ENCODE assay signal across 7 mouse cellular contexts in the genomic region with DNA sequence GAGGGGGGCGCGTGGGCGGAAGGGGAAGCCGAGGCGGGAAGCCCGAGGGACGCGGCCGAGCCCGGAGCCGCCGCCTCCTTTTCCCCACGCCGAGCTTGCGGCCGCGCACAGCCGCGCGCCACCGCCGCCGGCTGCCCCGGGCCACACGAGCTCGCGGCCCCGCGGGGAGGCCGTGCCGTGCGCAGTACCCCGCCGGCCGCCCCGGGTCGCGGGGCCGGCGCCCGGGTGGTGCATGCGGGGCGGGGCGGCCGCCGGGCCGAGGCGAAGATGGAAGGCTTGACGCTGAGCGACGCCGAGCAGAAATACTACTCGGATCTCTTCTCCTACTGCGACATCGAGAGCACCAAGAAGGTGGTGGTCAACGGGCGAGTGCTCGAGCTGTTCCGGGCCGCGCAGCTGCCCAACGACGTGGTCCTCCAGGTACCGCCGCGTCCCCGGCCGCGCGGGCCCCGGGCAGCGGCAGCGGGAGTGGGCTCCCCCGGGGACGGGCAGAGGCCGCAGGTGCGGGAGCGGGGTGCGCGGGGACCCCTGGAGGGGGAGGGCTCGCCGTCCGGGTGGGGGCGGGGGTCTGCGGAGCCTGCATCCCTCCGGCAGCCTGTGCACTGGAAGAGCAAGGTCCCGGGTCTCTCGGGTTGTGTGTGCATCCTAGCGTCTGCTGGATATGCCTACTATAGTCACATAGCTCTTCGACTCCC. TPM values are rescaled to one million over a fixed set of nuclear protein-coding genes. Genes with fewer than 3 reads are reported as not detected.
A peak's percentile ranks its signal among the peaks of the same experiment; 100 is the strongest.
DNase-seq lines count a peak whose midpoint lies in the region; ATAC-seq and TF ChIP-seq lines count a peak whose summit lies in the region.

TSS of gene Reps1 (plus strand) at position 166 of the 695 bp plus-strand sequence.

- H3K9me3 ChIP-seq in ES-E14 (ENCODE audit: control insufficient read depth, insufficient read depth, low read depth, low read length) = no peaks in the 10 kb centered on the region
- no peaks in the 10 kb centered on the region for H3K9me3 ChIP-seq in liver, embryonic 14.5 days (ENCODE audit: control insufficient read depth, low read length)

- no peaks in the 10 kb centered on the region for H3K36me3 ChIP-seq in ES-E14 (ENCODE audit: control insufficient read depth, insufficient read depth, low read length, poor library complexity, severe bottlenecking)
- H3K36me3 ChIP-seq in liver, embryonic 14.5 days (replicated peaks; ENCODE audit: control insufficient read depth, insufficient read depth, low read depth) = no peaks in the 10 kb centered on the region

- peak within 1 kb of the TSS; percentile 97 for H3K9ac ChIP-seq in ES-E14 (ENCODE audit: insufficient read depth, low read depth, low read length, poor library complexity, severe bottlenecking)
- peak within 1 kb of the TSS; percentile 78 for H3K9ac ChIP-seq in liver, embryonic 14.5 days (replicated peaks)

- peaks cover 0 to 3% of the 10 kb centered on the region in 2 experiments; a peak in 2 of 4 replicates for H3K4me1 ChIP-seq in ES-E14 (ENCODE audit: control insufficient read depth in 2 of 2, insufficient read depth in 2 of 2, low read length in 2 of 2, poor library complexity in 1 of 2)
- peaks cover 9 to 11% of the 10 kb centered on the region in 2 experiments for H3K4me1 ChIP-seq in liver, embryonic 14.5 days (replicated peaks; ENCODE audit: control insufficient read depth in 2 of 2, insufficient read depth in 2 of 2, low read length in 1 of 2)
- H3K4me1 ChIP-seq in olfactory bulb, adult 2 months (ENCODE audit: control insufficient read depth, insufficient read depth, low read length) = peaks cover 7% of the 10 kb centered on the region

- H3K27ac ChIP-seq in ES-E14 (ENCODE audit: insufficient read depth, low read depth, low read length, poor library complexity, severe bottlenecking) = peak within 1 kb of the TSS; percentile 44; the same call in 1 of the 2 replicates
- H3K27ac ChIP-seq in liver, embryonic 14.5 days = no peak within 1 kb of the TSS
- 0 out of 2 replicates have a peak within 1 kb of the TSS, but pooled peaks have one; percentile 24 for H3K27ac ChIP-seq in olfactory bulb, adult 2 months (ENCODE audit: insufficient read depth, low read depth, low read length)

- in situ Hi-C loops in ES-E14 (cut with MboI; ENCODE audit: low sequenced_read_pairs in 2 of 2, unreplicated experiment in 2 of 2) = no loop called here

- no peak for TF ChIP-seq CTCF in liver, embryonic 14.5 days (IDR thresholded peaks at IDR 0.05; ENCODE audit: low read depth)
- TF ChIP-seq CTCF in olfactory bulb, adult 2 months (IDR thresholded peaks at IDR 0.05; ENCODE audit: insufficient read depth, low read depth, low read length) = no peak

- peak; percentile 43 for ATAC-seq in CD4-positive, CD25-positive, alpha-beta regulatory T cell, adult 4 months
- 0 out of 2 replicates have a peak, but pooled peaks have one; percentile 20 for ATAC-seq in common myeloid progenitor, adult 5-6 weeks (replicated peaks; ENCODE audit: low read depth, poor library complexity, severe bottlenecking)
- peak; percentile 78 for ATAC-seq in liver, embryonic 14.5 days (ENCODE audit: insufficient read depth)

- no peak; the same call in 1 of the 2 replicates for TF ChIP-seq POLR2A in olfactory bulb, adult 2 months (IDR thresholded peaks at IDR 0.05; ENCODE audit: insufficient read depth, low read depth, low read length)

- WGBS in liver, embryonic 14.5 days (ENCODE audit: insufficient replicate concordance) = under 1% methylated on average over 70 of the region's 90 CpGs
- WGBS in olfactory bulb, adult 2 months = under 1% methylated on average over 88 of the region's 90 CpGs

- DNase-seq in ES-E14 (ENCODE audit: low read depth, low spot score) = no peak
- DNase-seq in gastrocnemius, adult 8-10 months (ENCODE audit: low spot score in 2 of 2) = no peak
- peak; percentile 54 for DNase-seq in induced T-regulatory cell, adult 2 months (ENCODE audit: low read depth)
- DNase-seq in liver, embryonic 14.5 days (ENCODE audit: low read depth in 3 of 3, low spot score in 3 of 3) = no peak

- no peak for TF ChIP-seq EP300 in liver, embryonic 14.5 days (IDR thresholded peaks at IDR 0.05; ENCODE audit: low read depth)

- peak within 1 kb of the TSS; percentile 78 to 99 for H3K4me3 ChIP-seq in ES-E14 (ENCODE audit: insufficient read depth in 1 of 2, low read depth in 1 of 2, low read length in 2 of 2, poor library complexity in 1 of 2, severe bottlenecking in 1 of 2)
- H3K4me3 ChIP-seq in liver, embryonic 14.5 days (ENCODE audit: insufficient read depth in 1 of 2, low read depth in 2 of 2, low read length in 2 of 2) = peak within 1 kb of the TSS; percentile 79 to 82
- H3K4me3 ChIP-seq in olfactory bulb, adult 2 months (ENCODE audit: insufficient read depth, low read depth, low read length) = peak within 1 kb of the TSS; percentile 91

- peak within 1 kb of the TSS; percentile 83 for H3K4me2 ChIP-seq in liver, embryonic 14.5 days (ENCODE audit: low read depth)

- no peaks in the 10 kb centered on the region for H3K27me3 ChIP-seq in liver, embryonic 14.5 days (ENCODE audit: control insufficient read depth, insufficient read depth, low read length)

TF ChIP-seq in ES-E14, 5 proteins besides CTCF, POLR2A, EP300 and RAD21:
- no peak for TF ChIP-seq CHD2 (IDR thresholded peaks at IDR 0.05; ENCODE audit: low read depth, low read length)
- TF ChIP-seq ZC3H11A (IDR thresholded peaks at IDR 0.05; ENCODE audit: borderline replicate concordance, low read depth, low read length) = no peak
- TF ChIP-seq HCFC1 (IDR thresholded peaks at IDR 0.05; ENCODE audit: borderline replicate concordance, insufficient read depth, low read length) = no peak; the same call in 1 of the 2 replicates
- TF ChIP-seq ZNF384 (IDR thresholded peaks at IDR 0.05; ENCODE audit: low read depth, low read length) = no peak
- TF ChIP-seq MAFK (IDR thresholded peaks at IDR 0.05; ENCODE audit: insufficient read depth, low read depth, low read length) = no peak

RNA-seq across cellular contexts. Expression of gene Reps1, which starts in this region (rescaled TPM):
- 10 to 100 TPM; 34.9 to 39.9 TPM for polyA plus RNA-seq in CD4-positive, CD25-positive, alpha-beta regulatory T cell, adult 4 months (2017; shearing (Covaris generic))
- 29.6 and 39.5 TPM in 2 replicates for total RNA-seq in ES-E14 (2012; rRNA removed)
- 45.4 and 50.2 TPM in 2 replicates for total RNA-seq in common myeloid progenitor, adult 5-6 weeks (2017)
- total RNA-seq in gastrocnemius, adult 8-10 months (2022) = 10 to 100 TPM; 27.7 to 33.2 (median 30.2) TPM
- polyA plus RNA-seq in liver, embryonic 14.5 days (2012; rRNA removed) = 10.7 and 13.3 TPM in 2 replicates
- polyA plus RNA-seq in liver, embryonic 14.5 days (2014; fragmentation: Nextera tagmentation; extraction: Ambion mirVana) = 3.4 and 6.0 TPM in 2 replicates
- not detected in 2 replicates for polyA plus RNA-seq in olfactory bulb, adult 2 months (2012; ENCODE audit: insufficient read depth, insufficient read length, low replicate concordance, missing spikeins)

Comparison
In these comparisons a context has a peak if more than half of its experiments do, and no peak if none do; other contexts are left out.
1. ATAC-seq: peak in every context shown above with its lines; median percentile 78 in liver, embryonic 14.5 days; 43 in CD4-positive, CD25-positive, alpha-beta regulatory T cell, adult 4 months; 20 in common myeloid progenitor, adult 5-6 weeks.